Mouse (Mus musculus) heart, embryonic 15.5 days (tissue): ENCODE results near the gene Rpusd3. TPM values are rescaled to one million over a fixed set of nuclear protein-coding genes. Genes with fewer than 3 reads are reported as not detected.
A peak's percentile ranks its signal among the peaks of the same experiment; 100 is the strongest.

Source experiments
- ATAC-seq: fragments of 200-750 bp; cut with Nextera tagmentation; replicated peaks from 2 replicates; pipeline ENCODE4 v1.8.0; 2017; ENCODE audit warnings: low read depth, moderate TSS enrichment; ENCODE audit not compliant: insufficient number of reproducible peaks, insufficient read depth, low FRiP score
- H3K27ac ChIP-seq: fragments of 300-500 bp; sonication (generic); 2 replicates; pipeline ENCODE4 v1.5.1; 2015; ENCODE audit warnings: mild to moderate bottlenecking, inconsistent platforms
- H3K27me3 ChIP-seq: fragments of 300-500 bp; sonication (generic); 2 replicates; pipeline ENCODE4 v1.6.1; 2015; ENCODE audit warnings: inconsistent platforms
- H3K36me3 ChIP-seq: fragments of 300-500 bp; sonication (generic); 2 replicates; pipeline ENCODE4 v1.6.1; 2015; ENCODE audit warnings: mild to moderate bottlenecking, inconsistent platforms
- H3K4me1 ChIP-seq: fragments of 300-500 bp; sonication (generic); replicated peaks from 2 replicates; pipeline ENCODE4 v1.6.1; 2015; ENCODE audit warnings: inconsistent platforms
- H3K4me2 ChIP-seq: fragments of 300-500 bp; sonication (generic); 2 replicates; pipeline ENCODE4 v1.6.1; 2015; ENCODE audit warnings: inconsistent platforms, mild to moderate bottlenecking, moderate library complexity
- H3K4me3 ChIP-seq: fragments of 300-500 bp; sonication (generic); 2 replicates; pipeline ENCODE4 v1.5.1; 2015; ENCODE audit warnings: mild to moderate bottlenecking, inconsistent platforms
- H3K9ac ChIP-seq: fragments of 300-500 bp; sonication (generic); 2 replicates; pipeline ENCODE4 v1.6.1; 2015; ENCODE audit warnings: mild to moderate bottlenecking, inconsistent platforms
- H3K9me3 ChIP-seq: fragments of 300-500 bp; sonication (generic); replicated peaks from 2 replicates; pipeline ENCODE4 v1.6.1; 2016; ENCODE audit warnings: inconsistent platforms
- WGBS: fragments of 180-500 bp; shearing (Covaris S2); methylation state at CpG from one replicate; pipeline ENCODE4 v1.1.7; 2015; ENCODE audit warnings: mixed read lengths; 5-methylcytosine and 5-hydroxymethylcytosine counted together
- polyA plus RNA-seq: library from polyadenylated mRNA; unstranded; fragments of >200 nt; fragmentation: Nextera tagmentation; extraction: Ambion mirVana; gene quantifications from 2 replicates; pipeline ENCODE4 v1.2.1, GENCODE M21; 2015

Rpusd3 gene
- polyA plus RNA-seq, 1 experiment from 2014 or later: 9.5 TPM

GRCm38 (mm10) chr6:113385160-113385714 is 33.9 kb downstream of the Rpusd3 start:
- Histone ChIP-seq H3K27ac (no peak overlapping the region), H3K4me3 (no peak overlapping the region), H3K4me2 (no peak overlapping the region), H3K36me3 (peaks cover 96% of the 10 kb centered on the region), H3K9me3 (no peaks in the 10 kb centered on the region), H3K27me3 (no peaks in the 10 kb centered on the region), H3K9ac (no peak overlapping the region), H3K4me1 (no peaks in the 10 kb centered on the region; the same call in 1 of the 2 replicates)
- 63% methylated on average over 11 of the region's 11 CpGs for WGBS
- ATAC-seq: no peak

- H3K4me1 ChIP-seq: peaks cover 3% of the 10 kb centered on the region
- no peak overlapping the region for H3K9ac ChIP-seq
- no peak overlapping the region for H3K4me3 ChIP-seq
- no peak overlapping the region for H3K4me2 ChIP-seq
- 88% methylated on average over 8 of the region's 8 CpGs for WGBS
- H3K9me3 ChIP-seq: no peaks in the 10 kb centered on the region
- ATAC-seq: no peak
- no peak overlapping the region for H3K27ac ChIP-seq
- H3K36me3 ChIP-seq: peaks cover 88% of the 10 kb centered on the region
- no peaks in the 10 kb centered on the region for H3K27me3 ChIP-seq
These were observed 34.7 kb downstream of the Rpusd3 start for GRCm38 (mm10) chr6:113384351-113384927.

- WGBS: 94% methylated on average over 11 of the region's 11 CpGs
- no peak overlapping the region for H3K27ac ChIP-seq
- no peak overlapping the region for H3K4me3 ChIP-seq
- ATAC-seq: no peak
- peaks cover 49% of the 10 kb centered on the region for H3K36me3 ChIP-seq
- no peak overlapping the region for H3K4me2 ChIP-seq
- H3K4me1 ChIP-seq: peaks cover 21% of the 10 kb centered on the region
- H3K9ac ChIP-seq: no peak overlapping the region
- no peaks in the 10 kb centered on the region for H3K9me3 ChIP-seq
- no peaks in the 10 kb centered on the region for H3K27me3 ChIP-seq
These were observed 38.7 kb downstream of the Rpusd3 start for GRCm38 (mm10) chr6:113380480-113380879.

- H3K4me1 ChIP-seq: peaks cover 21% of the 10 kb centered on the region
- 0 out of 2 replicates have a peak overlapping the region, but pooled peaks have one; percentile 16 for H3K9ac ChIP-seq
- H3K27ac ChIP-seq: no peak overlapping the region
- peak overlapping the region; percentile 98 for H3K4me3 ChIP-seq
- H3K36me3 ChIP-seq: peaks cover 43% of the 10 kb centered on the region
- WGBS: 69% methylated on average over 6 of the region's 6 CpGs
- no peaks in the 10 kb centered on the region for H3K9me3 ChIP-seq
- no peaks in the 10 kb centered on the region for H3K27me3 ChIP-seq
- peak overlapping the region; percentile 85 for H3K4me2 ChIP-seq
- no peak for ATAC-seq
These were observed 39.9 kb downstream of the Rpusd3 start for GRCm38 (mm10) chr6:113379246-113379645.

DNA sequence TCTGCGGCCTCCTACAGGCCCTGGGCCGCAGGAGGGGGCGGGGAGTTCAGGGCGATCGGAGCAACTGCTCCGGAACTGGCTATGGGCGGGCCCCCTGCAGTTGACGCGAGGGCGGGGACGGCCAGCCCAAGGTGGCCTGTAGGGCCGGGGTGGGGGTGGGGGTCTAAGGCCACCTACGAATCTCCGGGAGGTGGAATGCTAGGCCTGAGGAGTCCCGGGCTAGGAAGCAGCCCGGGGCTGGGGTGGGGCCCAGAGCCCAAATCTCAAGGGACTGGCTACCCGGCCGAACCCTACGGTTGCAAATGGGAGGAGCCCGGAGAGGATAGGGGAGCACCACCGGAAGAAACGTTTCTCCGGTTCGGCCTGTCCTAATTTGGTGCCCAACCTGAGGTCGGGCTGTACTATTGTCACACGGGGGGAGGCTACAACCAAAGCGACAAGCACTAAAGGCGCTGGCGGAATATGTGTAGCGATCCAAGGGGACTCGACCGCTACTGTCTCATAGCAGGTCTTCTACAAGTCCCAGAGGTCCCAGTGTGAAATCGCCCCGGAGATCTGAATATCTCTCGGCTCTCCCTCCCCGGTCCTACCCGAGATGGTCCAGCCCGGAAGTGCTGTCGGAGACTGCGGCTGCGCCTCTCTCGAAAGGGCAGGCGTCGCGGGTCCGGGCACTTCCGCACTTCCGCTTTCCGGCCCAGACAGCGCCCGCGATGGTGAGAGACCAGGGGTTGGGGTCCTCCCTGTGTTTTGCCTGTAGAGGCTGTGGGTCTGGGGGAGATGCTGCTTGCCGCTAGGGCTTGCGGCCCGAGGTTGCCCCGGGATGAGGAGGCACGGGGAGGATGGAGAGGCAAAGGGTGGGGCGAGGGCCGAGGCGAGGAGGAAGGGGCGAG is 41.4 kb downstream of the Rpusd3 start, which contains the start of the genes Tada3 and Arpc4:
Tada3 (minus strand) TSS at position 388 of the 890 bp plus-strand sequence.
Arpc4 (plus strand) TSS at position 620 of the 890 bp plus-strand sequence.
- WGBS: under 1% methylated on average over 61 of the region's 61 CpGs
- peak within 1 kb of the TSS; percentile 85 for H3K4me2 ChIP-seq
- H3K36me3 ChIP-seq: peaks cover 34% of the 10 kb centered on the region
- no peaks in the 10 kb centered on the region for H3K27me3 ChIP-seq
- peak within 1 kb of the TSS; percentile 98 for H3K4me3 ChIP-seq
- H3K9me3 ChIP-seq: no peaks in the 10 kb centered on the region
- peak; percentile 93 for ATAC-seq
- H3K9ac ChIP-seq: peak within 1 kb of the TSS; percentile 92
- H3K4me1 ChIP-seq: peaks cover 21% of the 10 kb centered on the region
- peak within 1 kb of the TSS; percentile 99 for H3K27ac ChIP-seq

DNA sequence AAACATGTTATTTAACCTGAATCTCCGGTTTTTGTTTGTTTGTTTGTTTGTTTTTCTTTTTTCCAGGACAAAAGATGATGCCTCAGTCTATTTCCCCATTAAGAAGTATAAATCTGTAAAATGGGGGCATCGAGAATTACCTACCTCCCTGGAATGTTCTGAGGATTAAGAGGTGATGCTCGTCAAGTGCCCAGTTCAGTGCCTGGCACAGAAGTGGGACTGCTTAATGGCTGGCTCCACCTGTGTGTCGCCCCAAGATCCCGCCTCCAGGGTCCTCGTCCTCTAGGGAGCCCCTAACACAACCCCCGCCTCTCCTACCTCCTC is 42.0 kb downstream of the Rpusd3 start:
- Histone ChIP-seq H3K9me3 (no peaks in the 10 kb centered on the region), H3K4me2 (peak overlapping the region; percentile 85), H3K9ac (peak overlapping the region; percentile 92), H3K4me1 (peaks cover 21% of the 10 kb centered on the region), H3K36me3 (peaks cover 36% of the 10 kb centered on the region), H3K27me3 (no peaks in the 10 kb centered on the region), H3K27ac (peak overlapping the region; percentile 99), H3K4me3 (peak overlapping the region; percentile 98)
- 6% methylated on average over 7 of the region's 7 CpGs for WGBS
- no peak for ATAC-seq

GRCm38 (mm10) chr6:113373491-113373890 is 45.6 kb downstream of the Rpusd3 start:
- H3K36me3 ChIP-seq: peaks cover 52% of the 10 kb centered on the region

DNA sequence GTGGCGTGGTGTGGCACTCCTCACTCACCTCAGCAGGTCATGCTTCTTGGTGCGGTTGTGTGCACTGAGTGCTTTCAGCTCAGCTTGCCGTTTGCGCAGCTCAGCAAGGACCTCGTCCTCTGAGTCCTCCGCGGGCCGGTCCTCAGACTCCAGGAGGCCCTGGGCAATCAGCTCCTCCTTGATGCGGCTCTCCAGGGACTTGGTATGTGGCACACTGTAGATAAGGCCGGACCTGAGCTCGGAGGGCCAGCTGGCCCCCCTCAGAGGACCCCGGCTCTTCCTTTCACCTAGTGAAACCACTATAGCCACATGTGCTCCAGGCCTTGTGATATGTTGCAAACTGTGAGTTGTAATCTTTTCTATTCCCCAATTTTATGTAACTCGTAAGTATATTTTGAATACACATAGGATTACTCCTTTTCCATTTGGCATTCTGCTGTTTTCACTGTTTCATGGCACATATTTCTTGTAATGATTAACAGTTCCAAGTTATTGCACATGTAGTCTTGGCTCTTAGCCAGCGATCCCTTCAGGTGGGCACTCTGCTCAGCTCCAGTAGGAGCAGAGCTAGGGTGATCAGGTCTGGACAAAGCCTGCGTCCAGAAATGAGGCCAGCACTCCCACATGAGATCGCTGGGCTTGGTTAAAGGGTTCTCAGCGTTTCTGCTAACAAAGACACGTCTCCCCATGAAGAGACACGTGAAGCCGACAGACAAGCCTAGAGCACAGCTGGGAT is 48.8 kb downstream of the Rpusd3 start:
- H3K27ac ChIP-seq: no peak overlapping the region
- H3K4me2 ChIP-seq: no peak overlapping the region
- WGBS: 83% methylated on average over 20 of the region's 20 CpGs
- H3K9ac ChIP-seq: no peak overlapping the region
- no peaks in the 10 kb centered on the region for H3K4me1 ChIP-seq
- ATAC-seq: no peak
- no peaks in the 10 kb centered on the region for H3K9me3 ChIP-seq
- H3K4me3 ChIP-seq: no peak overlapping the region
- H3K27me3 ChIP-seq: no peaks in the 10 kb centered on the region
- H3K36me3 ChIP-seq: peaks cover 67% of the 10 kb centered on the region

More at GRCm38 (mm10) chr6:113373491-113373890, 45.6 kb downstream of the Rpusd3 start:
- no peak overlapping the region for H3K4me2 ChIP-seq
- H3K27me3 ChIP-seq: no peaks in the 10 kb centered on the region
- 92% methylated on average over 4 of the region's 4 CpGs for WGBS
- no peak overlapping the region for H3K9ac ChIP-seq
- no peak overlapping the region for H3K4me3 ChIP-seq
- H3K27ac ChIP-seq: no peak overlapping the region
- H3K4me1 ChIP-seq: peaks cover 8% of the 10 kb centered on the region
- no peak for ATAC-seq
- no peaks in the 10 kb centered on the region for H3K9me3 ChIP-seq

GRCm38 (mm10) chr6:113368577-113368976 is 50.6 kb downstream of the Rpusd3 start:
- H3K4me3 ChIP-seq: no peak overlapping the region
- no peaks in the 10 kb centered on the region for H3K9me3 ChIP-seq
- H3K27ac ChIP-seq: no peak overlapping the region
- WGBS: 83% methylated on average over 5 of the region's 5 CpGs
- no peak overlapping the region for H3K9ac ChIP-seq
- H3K4me2 ChIP-seq: no peak overlapping the region
- H3K36me3 ChIP-seq: peaks cover 61% of the 10 kb centered on the region
- no peak for ATAC-seq
- no peaks in the 10 kb centered on the region for H3K27me3 ChIP-seq
- no peaks in the 10 kb centered on the region for H3K4me1 ChIP-seq

- Histone ChIP-seq H3K36me3 (peaks cover 57% of the 10 kb centered on the region), H3K4me1 (no peaks in the 10 kb centered on the region), H3K9me3 (no peaks in the 10 kb centered on the region), H3K27ac (no peak overlapping the region), H3K4me2 (no peak overlapping the region), H3K27me3 (no peaks in the 10 kb centered on the region), H3K4me3 (no peak overlapping the region), H3K9ac (no peak overlapping the region)
- ATAC-seq: no peak
- WGBS: 89% methylated on average over 7 of the region's 7 CpGs
These were observed 51.0 kb downstream of the Rpusd3 start for GRCm38 (mm10) chr6:113368124-113368523.

GRCm38 (mm10) chr6:113367574-113367973 is 51.6 kb downstream of the Rpusd3 start:
- 94% methylated on average over 1 of the region's 1 CpGs for WGBS
- Histone ChIP-seq H3K27me3 (no peaks in the 10 kb centered on the region), H3K4me1 (no peaks in the 10 kb centered on the region)

More at GRCm38 (mm10) chr6:113367574-113367973, 51.6 kb downstream of the Rpusd3 start:
- Histone ChIP-seq H3K4me2 (no peak overlapping the region), H3K4me3 (no peak overlapping the region), H3K9me3 (no peaks in the 10 kb centered on the region), H3K36me3 (peaks cover 53% of the 10 kb centered on the region), H3K27ac (no peak overlapping the region), H3K9ac (no peak overlapping the region)
- no peak for ATAC-seq
